Mouse (Mus musculus): ENCODE measurements around the gene Hamp2. TPM values are rescaled to one million over a fixed set of nuclear protein-coding genes. Genes with fewer than 3 reads are reported as not detected.
"Not testable (repeated sequence)": the region's sequence is repeated elsewhere in the genome, so short reads cannot be mapped to it uniquely, and the experiment has no call there.

The Hamp2 gene
- polyA plus RNA-seq (2016; fragmentation: Nextera tagmentation; extraction: Ambion mirVana) = not detected in 2 replicates

DNA sequence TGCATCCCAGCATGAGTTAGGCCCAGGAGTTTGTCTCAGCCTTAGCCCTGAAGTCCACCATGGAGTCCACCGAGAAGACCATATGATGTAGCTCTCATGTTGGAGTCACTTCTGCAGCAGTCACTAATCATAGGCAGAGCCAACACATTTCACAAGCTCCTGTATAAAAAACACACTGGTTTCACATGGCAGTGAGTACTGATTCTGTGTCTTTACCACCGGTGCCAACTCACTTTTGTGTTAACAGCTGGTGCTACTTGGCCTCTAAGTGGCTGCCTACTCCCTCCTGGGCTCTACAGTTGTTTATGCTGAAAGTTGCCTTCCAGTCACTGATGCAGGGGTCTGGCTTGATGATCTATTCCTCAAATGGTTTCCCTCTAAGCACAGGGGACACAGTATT lies at the start of gene Hamp2:
Gene Hamp2, minus strand, starts transcription at position 101 of the 400 bp plus-strand sequence.
- H3K9me3 ChIP-seq (replicated peaks); H3K27ac ChIP-seq; H3K27me3 ChIP-seq; ATAC-seq (ENCODE audit: low FRiP score); H3K4me2 ChIP-seq (replicated peaks); H3K4me3 ChIP-seq; H3K9ac ChIP-seq; H3K4me1 ChIP-seq; H3K36me3 ChIP-seq: not testable (repeated sequence)
- 82% methylated on average over 2 of the region's 2 CpGs for WGBS

DNA sequence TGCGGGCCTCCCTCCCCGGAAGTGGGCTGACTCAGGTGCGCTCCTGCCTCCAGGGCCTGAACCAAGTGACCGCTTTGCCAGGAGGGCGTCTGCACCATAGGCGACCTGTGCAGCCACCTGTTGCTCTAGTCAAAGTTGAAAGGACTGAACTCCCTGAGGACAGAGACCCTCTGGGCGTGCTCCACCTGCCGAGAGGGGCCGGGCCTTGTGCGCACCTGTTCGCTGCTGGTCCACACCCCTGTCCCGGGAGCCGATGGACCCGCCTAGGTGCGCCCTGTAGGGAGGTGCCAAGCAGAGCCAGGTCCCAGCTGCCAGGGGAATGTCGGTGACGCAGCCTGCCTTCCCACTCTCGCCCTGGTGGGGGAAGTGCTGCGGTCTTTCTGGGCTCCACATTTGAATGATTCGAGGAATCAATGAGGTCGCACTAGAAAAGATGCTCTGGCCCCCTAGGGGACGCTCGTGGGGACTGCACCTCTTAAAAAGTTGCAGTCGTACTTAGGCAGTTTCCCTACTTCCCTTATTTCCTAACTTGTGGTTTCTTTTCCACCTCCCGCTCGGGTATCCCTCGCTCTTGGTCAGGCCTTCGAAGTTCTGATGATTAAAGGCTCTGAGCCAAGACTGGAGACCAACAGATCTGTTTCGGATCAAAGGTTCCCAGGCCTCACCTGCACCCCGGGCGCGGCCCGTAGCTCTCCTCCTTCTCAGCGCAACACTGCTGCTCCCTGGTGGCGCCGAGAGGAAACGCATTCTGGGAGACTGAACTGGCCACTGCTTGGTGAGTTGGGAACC lies 49.2 kb upstream of the Hamp2 start, which contains the start of gene Fam187b:
Gene Fam187b, plus strand, starts transcription at position 290 of the 789 bp plus-strand sequence.
- H3K27me3 ChIP-seq = peaks cover 23% of the 10 kb centered on the region
- peak; percentile 79 for ATAC-seq (ENCODE audit: low FRiP score)
- H3K27ac ChIP-seq = no peak within 1 kb of the TSS; the same call in 1 of the 2 replicates
- peaks cover 7% of the 10 kb centered on the region for H3K4me1 ChIP-seq
- WGBS = 1% methylated on average over 37 of the region's 37 CpGs
- H3K9ac ChIP-seq = peak within 1 kb of the TSS; percentile 47; the same call in 1 of the 2 replicates
- no peaks in the 10 kb centered on the region for H3K36me3 ChIP-seq
- peak within 1 kb of the TSS; percentile 35 for H3K4me3 ChIP-seq
- no peaks in the 10 kb centered on the region for H3K9me3 ChIP-seq (replicated peaks)
- peak within 1 kb of the TSS; percentile 59 for H3K4me2 ChIP-seq (replicated peaks)

DNA sequence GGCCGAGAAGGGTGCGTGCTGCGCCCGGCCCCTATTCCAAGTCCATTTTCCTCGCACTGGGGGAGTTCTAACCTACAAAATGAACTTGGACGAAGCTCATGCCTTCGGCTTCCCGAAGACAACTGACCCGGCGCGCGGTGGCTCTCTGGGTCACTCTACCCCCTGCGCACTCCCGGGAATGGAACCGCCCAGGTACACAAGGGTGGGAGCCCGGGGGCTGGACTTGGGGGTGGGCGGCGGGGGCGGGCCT lies 48.7 kb upstream of the Hamp2 start, which contains the start of gene Lsr:
Gene Lsr, minus strand, starts transcription at position 214 of the 250 bp plus-strand sequence.
- WGBS = 0% methylated on average over 19 of the region's 19 CpGs
- H3K27me3 ChIP-seq = peaks cover 23% of the 10 kb centered on the region
- no peaks in the 10 kb centered on the region for H3K36me3 ChIP-seq
- peak; percentile 37 for ATAC-seq (ENCODE audit: low FRiP score)
- H3K4me2 ChIP-seq (replicated peaks) = peak within 1 kb of the TSS; percentile 59
- peak within 1 kb of the TSS; percentile 47; the same call in 1 of the 2 replicates for H3K9ac ChIP-seq
- no peak within 1 kb of the TSS; the same call in 1 of the 2 replicates for H3K27ac ChIP-seq
- H3K4me1 ChIP-seq = peaks cover 7% of the 10 kb centered on the region
- peak within 1 kb of the TSS; percentile 35 for H3K4me3 ChIP-seq
- no peaks in the 10 kb centered on the region for H3K9me3 ChIP-seq (replicated peaks)

DNA sequence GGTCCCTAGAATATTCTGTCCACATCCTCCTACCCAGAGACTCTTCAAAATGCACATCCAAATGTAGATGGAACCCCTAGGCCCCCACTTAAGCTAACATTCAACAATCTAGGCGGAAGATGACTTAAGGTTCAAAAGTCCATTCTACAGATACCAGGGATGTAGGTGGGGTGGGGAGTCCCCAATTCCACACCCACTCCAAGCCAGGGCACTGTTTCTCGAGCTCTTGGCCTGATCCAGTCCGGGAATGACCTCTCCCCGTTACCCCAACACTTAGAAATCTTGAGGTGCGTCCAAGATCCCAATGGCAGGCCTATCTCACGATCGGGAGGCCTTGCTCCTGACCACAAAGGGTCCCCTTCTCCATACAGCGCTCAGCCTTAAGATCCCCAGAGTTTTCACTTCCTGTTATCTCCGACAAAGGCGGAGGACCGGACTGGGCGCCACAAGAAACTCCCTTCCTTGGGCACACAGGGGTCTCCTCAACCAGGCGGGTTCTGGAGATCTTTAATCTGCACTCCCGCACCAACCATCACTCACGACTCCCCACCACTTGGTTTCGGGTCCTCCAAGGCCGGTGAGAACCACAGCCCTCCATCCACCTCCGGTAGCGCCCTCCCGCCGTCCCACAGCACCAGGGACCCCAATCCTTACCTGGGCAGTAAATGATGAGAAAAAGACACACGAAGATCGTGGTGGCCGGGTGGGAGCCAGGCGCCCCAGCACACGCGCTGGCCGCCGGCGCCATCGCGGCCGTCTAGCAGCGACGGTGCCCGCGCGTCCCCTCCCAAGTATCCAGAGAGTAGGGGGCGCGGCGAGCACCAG lies 48.2 kb upstream of the Hamp2 start:
- peaks cover 23% of the 10 kb centered on the region for H3K27me3 ChIP-seq
- no peaks in the 10 kb centered on the region for H3K36me3 ChIP-seq
- peak overlapping the region; percentile 35 for H3K4me3 ChIP-seq
- 5% methylated on average over 41 of the region's 41 CpGs for WGBS
- H3K9ac ChIP-seq = peak overlapping the region; percentile 47; the same call in 1 of the 2 replicates
- H3K27ac ChIP-seq = no peak overlapping the region
- H3K9me3 ChIP-seq (replicated peaks) = no peaks in the 10 kb centered on the region
- peak overlapping the region; percentile 59 for H3K4me2 ChIP-seq (replicated peaks)
- peaks cover 7% of the 10 kb centered on the region for H3K4me1 ChIP-seq
- peak; percentile 21 for ATAC-seq (ENCODE audit: low FRiP score)

DNA sequence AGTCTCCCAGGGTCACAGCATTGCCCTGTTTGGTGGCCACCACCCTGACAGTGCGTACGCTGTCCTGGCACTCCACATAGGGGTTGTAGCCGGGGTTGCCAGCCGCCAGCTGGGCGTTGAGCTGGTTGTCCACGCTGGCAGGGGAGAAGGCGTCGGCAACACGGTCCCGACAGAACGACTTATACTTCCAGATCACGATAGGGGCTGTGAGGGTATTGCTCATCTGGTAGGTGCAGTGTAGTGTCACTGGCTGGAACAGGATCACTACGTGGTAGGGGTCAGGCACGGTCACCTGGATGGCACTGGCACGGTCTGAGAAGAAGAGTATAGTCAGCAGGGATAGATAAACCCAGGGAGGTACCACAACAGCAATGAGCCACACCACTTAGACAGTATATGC lies 47.4 kb upstream of the Hamp2 start:
- ATAC-seq (ENCODE audit: low FRiP score) = no peak
- Histone ChIP-seq H3K27me3 (peaks cover 23% of the 10 kb centered on the region), H3K4me1 (peaks cover 7% of the 10 kb centered on the region), H3K36me3 (no peaks in the 10 kb centered on the region), H3K9me3 (replicated peaks) (no peaks in the 10 kb centered on the region), H3K9ac (no peak overlapping the region), H3K4me3 (peak overlapping the region; percentile 35; the same call in 1 of the 2 replicates), H3K4me2 (replicated peaks) (0 out of 2 replicates have a peak overlapping the region, but pooled peaks have one; percentile 59), H3K27ac (no peak overlapping the region)
- 90% methylated on average over 15 of the region's 15 CpGs for WGBS

DNA sequence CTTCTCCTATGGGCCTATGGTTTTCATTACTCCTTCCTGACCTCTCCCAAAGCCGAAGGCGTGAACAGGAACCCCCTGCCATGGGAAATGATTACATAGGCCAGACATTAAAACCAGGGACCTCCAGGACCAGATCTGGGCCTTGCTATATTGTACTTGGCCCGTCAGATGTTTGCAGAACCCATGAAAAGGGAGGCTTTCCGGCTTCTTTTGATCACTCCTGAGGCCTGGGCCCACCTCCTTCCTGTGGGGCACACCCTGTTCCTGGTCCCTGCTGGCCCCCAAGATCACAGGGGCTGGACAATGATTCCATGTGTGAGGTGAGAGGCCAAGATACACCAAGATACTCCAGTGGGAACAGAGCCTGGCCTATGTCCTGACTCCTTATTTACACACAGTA lies 44.7 kb upstream of the Hamp2 start:
- H3K27ac ChIP-seq = no peak overlapping the region
- no peak overlapping the region for H3K4me3 ChIP-seq
- peaks cover 7% of the 10 kb centered on the region for H3K4me1 ChIP-seq
- H3K36me3 ChIP-seq = no peaks in the 10 kb centered on the region
- no peaks in the 10 kb centered on the region for H3K9me3 ChIP-seq (replicated peaks)
- ATAC-seq (ENCODE audit: low FRiP score) = no peak
- H3K4me2 ChIP-seq (replicated peaks) = no peak overlapping the region
- peaks cover 23% of the 10 kb centered on the region for H3K27me3 ChIP-seq
- H3K9ac ChIP-seq = no peak overlapping the region
- WGBS = 65% methylated on average over 4 of the region's 4 CpGs

DNA sequence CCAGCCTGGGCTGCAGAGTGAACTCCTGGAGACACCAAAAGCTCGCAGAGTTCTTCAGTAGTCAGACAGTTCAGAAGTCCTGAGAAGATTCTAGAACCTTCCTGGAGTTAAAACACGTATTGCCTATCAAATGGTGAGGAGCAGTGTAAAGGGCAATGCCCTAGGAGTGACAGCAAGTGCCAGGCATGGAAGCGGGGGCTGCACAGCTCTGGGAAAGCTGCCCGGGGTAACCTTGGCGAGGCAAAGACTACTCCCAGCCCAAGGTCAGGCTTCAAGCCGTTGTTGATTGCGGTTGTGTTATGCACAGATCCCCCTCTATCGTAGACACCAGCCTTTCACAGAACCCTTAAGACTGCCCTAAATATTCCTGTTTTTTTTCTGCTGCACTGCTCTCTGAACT lies 44.1 kb upstream of the Hamp2 start:
- Histone ChIP-seq H3K9me3 (replicated peaks) (no peaks in the 10 kb centered on the region), H3K4me3 (no peak overlapping the region), H3K27me3 (peaks cover 21% of the 10 kb centered on the region), H3K9ac (no peak overlapping the region), H3K36me3 (no peaks in the 10 kb centered on the region), H3K27ac (no peak overlapping the region), H3K4me2 (replicated peaks) (no peak overlapping the region), H3K4me1 (peaks cover 7% of the 10 kb centered on the region)
- no peak for ATAC-seq (ENCODE audit: low FRiP score)
- 97% methylated on average over 8 of the region's 8 CpGs for WGBS

DNA sequence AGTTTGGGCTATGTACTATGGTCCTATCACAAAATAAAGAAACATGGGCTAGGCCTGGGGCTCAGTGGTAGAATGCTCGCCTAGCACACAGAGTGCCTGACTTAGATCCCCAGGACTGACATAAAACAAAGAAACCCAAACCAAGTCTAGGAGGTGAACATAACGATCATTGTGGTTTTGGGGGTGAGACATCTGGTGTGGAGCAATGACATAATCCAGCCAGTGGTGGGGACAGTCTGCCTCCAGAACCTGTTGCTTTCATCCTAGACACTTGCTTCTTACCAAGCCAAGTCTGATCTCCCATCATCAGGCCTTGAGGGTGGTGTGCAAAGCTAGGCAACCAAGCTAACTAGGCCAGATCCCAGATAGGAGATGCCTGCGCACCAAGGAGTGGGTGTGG lies 42.2 kb upstream of the Hamp2 start:
- H3K4me3 ChIP-seq = no peak overlapping the region
- 82% methylated on average over 3 of the region's 3 CpGs for WGBS
- H3K27me3 ChIP-seq = peaks cover 2% of the 10 kb centered on the region
- no peak overlapping the region for H3K9ac ChIP-seq
- ATAC-seq (ENCODE audit: low FRiP score) = no peak
- no peaks in the 10 kb centered on the region for H3K36me3 ChIP-seq
- H3K4me1 ChIP-seq = no peaks in the 10 kb centered on the region
- H3K27ac ChIP-seq = no peak overlapping the region
- H3K9me3 ChIP-seq (replicated peaks) = no peaks in the 10 kb centered on the region
- no peak overlapping the region for H3K4me2 ChIP-seq (replicated peaks)

DNA sequence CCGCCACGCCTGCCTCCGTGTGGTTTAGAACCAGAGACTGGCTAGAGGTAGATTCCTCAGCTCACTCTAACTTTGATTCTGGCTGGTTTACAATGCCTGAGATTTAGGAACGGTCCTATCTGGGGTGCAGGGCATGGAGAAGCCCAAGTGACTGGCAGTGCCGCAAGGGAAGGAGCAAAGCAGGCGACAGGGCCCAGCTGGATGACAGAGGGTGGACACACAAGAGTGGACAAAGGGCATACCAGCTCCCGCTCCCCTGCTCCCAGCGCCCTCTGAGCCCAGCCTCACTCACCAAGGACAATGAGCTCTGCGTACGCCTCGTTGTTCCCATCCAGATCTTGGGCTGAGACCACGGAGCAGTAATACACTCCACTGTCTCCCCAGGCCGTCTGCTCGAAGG lies 41.2 kb upstream of the Hamp2 start:
- 67% methylated on average over 14 of the region's 14 CpGs for WGBS
- ATAC-seq (ENCODE audit: low FRiP score) = no peak
- H3K27ac ChIP-seq = no peak overlapping the region

DNA sequence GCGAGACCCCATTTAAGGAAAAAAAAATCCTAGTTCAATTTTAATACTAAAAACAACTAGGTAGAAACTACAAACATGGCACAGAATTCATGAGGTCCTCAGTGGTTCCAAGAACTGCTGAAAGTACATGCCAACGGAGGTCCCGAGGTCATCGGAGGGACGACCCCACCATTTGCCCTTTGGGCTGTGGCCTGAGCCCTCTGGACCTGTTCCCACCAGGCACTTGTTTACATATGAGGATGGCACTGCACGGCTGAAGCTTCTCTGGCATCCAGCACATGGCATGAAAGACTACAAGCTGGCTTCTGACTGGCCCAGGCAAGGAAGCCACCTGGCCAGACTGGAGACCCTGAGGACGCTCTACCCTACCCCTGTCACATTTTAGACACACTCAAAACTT lies 39.9 kb upstream of the Hamp2 start:
- Histone ChIP-seq H3K9ac (no peak overlapping the region), H3K27ac (no peak overlapping the region), H3K4me3 (no peak overlapping the region), H3K27me3 (no peaks in the 10 kb centered on the region), H3K4me2 (replicated peaks) (no peak overlapping the region), H3K4me1 (no peaks in the 10 kb centered on the region), H3K9me3 (replicated peaks) (no peaks in the 10 kb centered on the region), H3K36me3 (no peaks in the 10 kb centered on the region)
- 88% methylated on average over 7 of the region's 7 CpGs for WGBS
- no peak for ATAC-seq (ENCODE audit: low FRiP score)

More for the DNA sequence above, 41.2 kb upstream of the Hamp2 start:
- Histone ChIP-seq H3K36me3 (no peaks in the 10 kb centered on the region), H3K9me3 (replicated peaks) (no peaks in the 10 kb centered on the region), H3K4me3 (no peak overlapping the region), H3K4me1 (no peaks in the 10 kb centered on the region), H3K27me3 (no peaks in the 10 kb centered on the region), H3K4me2 (replicated peaks) (no peak overlapping the region), H3K9ac (0 out of 2 replicates have a peak overlapping the region, but pooled peaks have one; percentile 15)

DNA sequence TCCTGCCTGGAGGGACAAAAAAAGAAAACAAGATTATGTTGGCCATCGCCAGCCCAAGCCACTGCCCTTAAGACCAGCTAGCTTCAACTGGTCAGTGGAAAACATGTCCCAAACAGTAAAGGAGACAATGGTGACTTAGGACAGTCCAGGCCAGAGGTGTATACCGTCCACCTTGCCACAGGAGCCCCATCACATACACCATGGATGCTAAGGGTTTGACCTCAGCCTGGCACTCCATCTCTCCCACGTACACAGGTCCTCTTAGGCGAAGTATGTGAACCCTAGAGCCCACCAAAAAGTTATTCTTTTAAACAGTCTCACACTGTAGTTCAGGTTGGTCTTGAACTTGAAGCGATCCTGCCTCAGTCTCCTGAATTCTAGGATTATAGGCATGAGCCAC lies 38.4 kb upstream of the Hamp2 start:
- Histone ChIP-seq H3K27me3 (no peaks in the 10 kb centered on the region), H3K4me2 (replicated peaks) (no peak overlapping the region), H3K9ac (no peak overlapping the region), H3K27ac (no peak overlapping the region), H3K4me1 (peaks cover 11% of the 10 kb centered on the region), H3K36me3 (peaks cover 6% of the 10 kb centered on the region; the same call in 1 of the 2 replicates), H3K4me3 (no peak overlapping the region), H3K9me3 (replicated peaks) (no peaks in the 10 kb centered on the region)
- ATAC-seq (ENCODE audit: low FRiP score) = no peak
- WGBS = 94% methylated on average over 5 of the region's 5 CpGs

DNA sequence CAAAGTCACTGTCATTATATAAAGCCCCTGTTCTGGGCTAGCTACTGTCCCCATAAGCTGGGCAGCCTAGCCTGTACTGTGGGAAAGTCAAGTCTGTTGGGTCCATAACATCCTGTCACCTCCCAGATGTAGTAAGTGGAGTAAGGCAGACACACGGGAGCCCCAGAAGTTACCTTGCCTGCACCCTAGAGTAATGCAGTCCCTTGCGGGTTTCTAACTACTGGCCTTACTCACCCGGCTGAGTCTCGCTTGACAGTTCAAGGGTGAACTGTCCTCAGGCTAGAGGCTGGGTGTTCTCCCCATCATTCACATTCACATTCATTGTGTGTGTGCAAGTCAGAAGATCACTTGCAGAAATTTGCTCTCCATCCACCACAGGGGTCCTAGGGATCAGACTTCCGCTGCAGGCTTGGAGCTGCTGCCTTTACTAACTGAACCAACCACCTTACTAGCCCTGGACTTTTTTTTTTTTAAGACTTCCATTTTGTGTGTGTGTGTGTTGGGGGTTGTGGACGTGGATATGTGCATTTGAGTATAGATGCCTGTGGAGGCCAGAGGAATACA lies 35.4 kb upstream of the Hamp2 start:
- Histone ChIP-seq H3K9me3 (replicated peaks) (no peaks in the 10 kb centered on the region), H3K4me3 (no peak overlapping the region), H3K27me3 (no peaks in the 10 kb centered on the region), H3K9ac (no peak overlapping the region), H3K27ac (no peak overlapping the region), H3K4me2 (replicated peaks) (no peak overlapping the region), H3K36me3 (peaks cover 9% of the 10 kb centered on the region), H3K4me1 (peaks cover 22% of the 10 kb centered on the region)
- 89% methylated on average over 6 of the region's 6 CpGs for WGBS
- ATAC-seq (ENCODE audit: low FRiP score) = no peak
